Mouse (Mus musculus): ENCODE data around the gene Csn1s2b.
"Not testable (repeated sequence)": the region's sequence is repeated elsewhere in the genome, so short reads cannot be mapped to it uniquely, and the experiment has no call there.

Csn1s2b gene

DNA sequence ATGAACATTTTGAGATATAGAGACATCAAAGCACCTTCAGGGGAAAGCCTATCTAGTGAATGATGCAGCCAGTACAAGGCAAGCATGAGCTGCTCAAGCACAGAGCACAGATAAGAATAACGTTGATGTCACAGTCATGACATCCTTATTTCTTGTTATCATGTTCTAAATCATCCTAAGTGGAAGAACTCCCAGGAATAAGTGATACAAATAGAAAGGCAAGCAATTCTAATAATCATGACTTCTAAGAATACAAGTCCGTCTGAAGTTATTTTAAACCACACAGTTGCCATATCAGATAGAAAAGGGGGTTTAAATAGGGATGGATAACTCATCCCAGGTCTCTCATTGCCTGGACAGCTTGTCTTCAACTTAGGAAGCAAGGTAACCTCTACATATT lies at the start of gene Csn1s2b:
Csn1s2b (plus strand) TSS at position 301 of the 400 bp plus-strand sequence.
- DNase-seq (ENCODE audit: low spot score), result no peak

DNA sequence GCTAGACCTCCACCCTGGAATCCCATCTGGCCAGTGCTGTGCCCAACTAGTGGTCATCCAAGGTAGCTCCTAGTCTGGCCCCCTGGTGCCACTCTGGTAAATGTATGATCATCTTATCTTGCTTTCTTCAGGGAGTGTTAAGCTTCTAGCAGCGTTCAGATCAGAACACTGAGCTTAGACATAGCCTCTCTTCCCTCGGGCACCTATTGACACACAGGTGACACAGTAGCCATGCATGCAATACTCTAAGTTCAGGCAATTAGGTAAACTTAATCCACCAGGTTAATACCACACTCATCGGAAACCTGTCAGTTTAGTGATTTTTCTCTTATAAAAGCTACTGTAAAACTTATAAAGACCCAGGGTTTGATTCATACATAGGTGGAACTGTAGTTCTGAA lies 43.3 kb upstream of the Csn1s2b start:
- DNase-seq (ENCODE audit: low spot score), result no peak

DNA sequence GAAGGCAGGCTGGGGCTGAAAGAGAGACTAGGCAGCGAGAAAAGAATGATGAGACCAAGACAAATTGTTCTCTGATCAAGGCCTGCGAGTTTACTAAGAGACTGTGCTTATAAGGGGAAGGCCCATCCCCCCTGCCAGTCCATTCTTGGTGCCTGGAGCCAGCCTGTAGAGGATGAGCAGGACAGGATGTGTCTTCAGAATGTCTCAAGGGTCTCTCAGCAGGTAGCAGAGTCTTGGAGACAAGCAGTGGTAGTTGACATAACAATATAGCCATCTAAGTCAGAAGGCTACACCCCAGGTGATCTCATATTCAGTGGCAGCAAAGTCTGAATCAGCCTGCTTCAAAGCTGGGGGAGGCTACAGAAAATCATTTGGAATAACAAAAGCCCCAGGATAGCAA lies 35.7 kb upstream of the Csn1s2b start:
- DNase-seq (ENCODE audit: low spot score), result not testable (repeated sequence)

DNA sequence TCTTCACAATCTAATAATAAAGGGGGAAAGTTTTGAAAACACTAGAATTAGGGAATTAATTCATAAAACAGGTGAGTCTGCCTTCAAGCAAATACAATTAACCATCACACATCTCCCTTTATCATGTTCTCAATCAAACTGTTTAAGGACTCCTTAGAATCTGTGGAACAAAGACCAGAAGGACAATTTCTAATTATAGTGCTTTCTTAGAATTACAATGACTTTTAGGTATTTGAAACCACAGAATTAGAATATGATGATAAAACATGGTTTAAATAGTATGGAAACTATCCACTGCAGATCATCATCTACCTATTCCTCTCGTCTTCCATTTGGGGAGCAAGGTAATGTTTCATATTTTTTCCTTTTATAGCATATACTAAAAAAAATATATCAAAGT lies 33.6 kb upstream of the Csn1s2b start, which contains the start of gene Csn1s2a:
Csn1s2a (plus strand) TSS at position 301 of the 400 bp plus-strand sequence.
- DNase-seq (ENCODE audit: low spot score), result no peak

DNA sequence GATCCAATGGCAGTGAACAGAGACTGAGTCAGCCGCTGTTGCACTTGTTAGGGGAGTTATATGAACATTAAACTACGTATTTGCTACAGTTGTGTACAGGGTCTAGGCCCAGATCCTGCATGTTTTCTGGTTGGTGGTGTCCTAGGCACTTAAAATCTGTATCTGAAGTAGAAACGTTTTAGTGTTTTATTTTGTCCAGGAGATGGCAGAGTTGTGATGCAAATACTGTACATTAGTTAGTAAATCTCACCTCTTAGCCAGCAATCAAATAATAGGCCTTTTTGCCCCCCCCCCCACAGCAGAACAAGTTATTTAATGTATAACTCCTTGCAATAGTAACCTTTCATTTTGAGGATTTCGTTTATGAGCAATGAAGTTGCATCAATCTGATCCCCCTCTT lies 25.2 kb upstream of the Csn1s2b start:
- no peak for DNase-seq (ENCODE audit: low spot score)

DNA sequence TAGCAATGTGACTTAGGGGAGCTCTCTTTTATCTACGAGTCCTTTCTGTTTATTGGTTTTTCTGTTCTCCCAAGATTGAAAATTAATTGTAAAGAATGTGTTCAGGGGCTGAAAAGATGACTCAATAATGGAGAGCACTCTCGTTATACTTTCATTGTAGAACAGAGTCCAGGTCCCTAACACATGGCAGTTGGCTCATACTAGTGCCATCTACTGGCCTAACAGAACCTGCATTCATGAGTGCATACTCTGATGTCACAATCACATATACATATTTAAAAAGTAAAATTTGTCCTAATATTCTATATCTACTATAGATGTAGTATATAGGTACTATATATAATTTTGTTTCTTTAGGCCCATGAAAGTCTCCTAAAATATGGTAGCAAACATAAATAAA lies 1.4 kb downstream of the Csn1s2b start:
- no peak for DNase-seq (ENCODE audit: low spot score)

DNA sequence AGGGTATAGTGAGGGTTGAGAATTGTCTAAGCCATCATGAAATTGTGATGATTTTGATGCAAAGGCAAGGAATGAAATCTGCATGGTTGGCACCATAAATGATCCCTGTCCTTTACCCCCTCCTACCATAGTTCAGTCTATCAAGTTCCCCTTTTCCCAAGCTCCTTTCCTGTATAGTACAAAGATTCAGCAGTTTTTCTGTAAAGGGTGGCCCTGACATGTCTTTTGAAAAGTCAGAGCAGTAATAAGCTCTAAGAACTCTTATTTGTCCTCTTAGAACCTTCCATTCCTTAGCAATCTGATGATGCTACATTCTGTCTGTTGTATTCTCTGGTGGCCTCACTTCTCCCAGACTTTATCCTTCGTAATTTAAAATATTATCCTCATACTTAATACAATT lies 17.5 kb downstream of the Csn1s2b start, which contains the start of gene Prr27:
Prr27 (plus strand) TSS at position 301 of the 400 bp plus-strand sequence.
- DNase-seq (ENCODE audit: low spot score), result no peak

DNA sequence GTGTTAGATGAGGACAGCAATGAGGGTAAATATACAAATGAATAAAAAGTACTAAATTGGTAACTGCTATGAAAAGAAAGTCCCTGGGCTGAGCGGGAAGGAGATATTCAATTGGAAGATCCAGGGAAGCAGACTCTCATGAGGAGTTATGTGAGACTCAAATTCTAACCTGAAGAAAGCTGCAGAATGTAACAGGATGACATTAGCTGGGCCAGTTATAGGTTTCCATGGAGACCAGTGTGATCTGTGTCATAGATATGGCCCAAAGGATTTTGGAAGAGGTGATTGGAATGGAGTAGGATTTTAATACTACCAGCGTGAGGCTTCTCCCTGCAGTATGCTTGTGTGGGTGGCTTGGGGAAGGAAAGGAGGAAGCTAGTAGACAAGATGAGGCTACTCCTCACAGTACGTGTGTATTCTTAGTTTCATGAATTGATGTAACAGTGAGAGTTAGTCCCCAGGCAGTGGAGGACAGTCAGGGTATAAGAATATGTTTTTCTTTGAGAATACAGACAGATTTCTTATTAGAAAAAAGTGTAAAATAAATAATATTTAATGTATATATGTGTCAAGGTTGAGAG lies 47.3 kb downstream of the Csn1s2b start:
- no peak for DNase-seq (ENCODE audit: low spot score)

DNA sequence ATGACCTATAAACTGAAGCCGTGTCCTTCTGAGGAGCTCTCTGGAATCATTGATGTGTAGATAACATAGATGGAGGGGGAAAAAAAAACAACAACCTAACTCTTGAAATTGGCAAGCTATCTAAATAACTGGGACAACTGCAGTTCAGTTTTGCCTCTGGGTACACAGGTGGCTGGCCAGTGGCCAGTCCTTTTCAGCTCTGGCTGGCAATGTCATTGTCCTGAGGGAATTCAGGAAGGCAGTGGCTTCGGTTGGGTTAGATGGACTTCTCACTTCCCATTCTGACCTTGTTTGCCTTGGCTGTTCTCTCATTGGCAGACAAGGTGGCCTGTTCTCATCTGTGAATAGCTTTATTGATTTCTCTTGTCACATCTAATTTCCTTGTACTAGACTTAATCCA lies 62.2 kb downstream of the Csn1s2b start:
- peak; percentile 38 for DNase-seq (ENCODE audit: low spot score)

DNA sequence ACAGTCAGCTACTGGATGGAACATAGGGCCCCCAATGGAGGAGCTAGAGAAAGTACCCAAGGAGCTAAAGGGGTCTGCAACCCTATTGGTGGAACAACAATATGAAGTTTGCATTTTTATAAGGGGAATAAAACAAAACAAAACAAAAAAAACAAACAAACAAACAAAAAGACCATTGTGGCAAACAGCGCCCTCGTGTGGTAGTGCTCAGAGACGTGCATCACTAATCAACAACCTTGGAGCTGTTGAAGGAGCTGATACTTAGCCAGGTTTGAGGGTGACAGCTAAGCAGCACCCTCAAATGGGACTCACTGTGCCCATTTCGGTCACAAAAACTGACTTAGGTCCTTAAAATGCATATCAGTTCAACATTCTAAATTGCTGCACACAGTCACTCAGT lies 63.5 kb downstream of the Csn1s2b start:
- DNase-seq (ENCODE audit: low spot score), result no peak
